Mouse (Mus musculus) brown adipose tissue, adult 24 weeks (tissue): ENCODE measurements around the gene Xpot. TPM values are rescaled to one million over a fixed set of nuclear protein-coding genes. Genes with fewer than 3 reads are reported as not detected.

Experiments used
- H3K27ac ChIP-seq: fragments of 200-500 bp; replicated peaks from 2 replicates; pipeline ENCODE4 v1.5.1; 2012; ENCODE audit warnings: low read depth, mild to moderate bottlenecking, low read length
- H3K4me1 ChIP-seq: fragments of 200-500 bp; 2 replicates; pipeline ENCODE4 v1.6.1; 2012; ENCODE audit warnings: low read length, mixed read lengths; ENCODE audit not compliant: control insufficient read depth, insufficient read depth, insufficient read length
- H3K4me3 ChIP-seq: fragments of 200-500 bp; 2 replicates; pipeline ENCODE4 v1.5.1; 2012; ENCODE audit warnings: low read depth, mild to moderate bottlenecking, low read length, moderate library complexity; ENCODE audit not compliant: insufficient read depth
- polyA plus RNA-seq: library from polyadenylated mRNA; stranded (reverse); fragments of >200 nt; gene quantifications from 2 replicates; pipeline ENCODE4 v1.2.4, GENCODE M21; 2012; ENCODE audit not compliant: missing spikeins, insufficient read depth, insufficient read length

Xpot gene
- polyA plus RNA-seq, 1 experiment = 30.2 TPM

DNA sequence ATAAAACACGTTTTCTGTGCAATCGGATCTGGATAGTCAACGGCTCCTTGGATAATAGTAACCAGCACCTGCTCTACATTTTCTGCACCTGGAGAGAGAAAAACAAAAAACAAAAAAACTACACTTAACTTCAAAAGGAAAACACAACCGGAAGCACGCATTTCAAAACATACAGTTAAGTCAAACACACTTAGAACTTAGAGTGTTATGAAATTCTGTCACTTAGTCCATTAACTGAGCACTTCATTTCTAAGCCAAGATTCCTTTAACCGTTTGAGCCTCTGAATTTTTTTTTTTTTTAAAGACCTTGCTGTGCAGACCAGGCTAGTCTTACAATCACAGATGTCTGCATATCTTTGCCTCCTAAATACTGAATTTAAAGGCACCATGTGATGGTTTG is 24.9 kb downstream of the Xpot start:
- no peak overlapping the region for H3K27ac ChIP-seq
- no peak overlapping the region for H3K4me3 ChIP-seq
- no peaks in the 10 kb centered on the region for H3K4me1 ChIP-seq

DNA sequence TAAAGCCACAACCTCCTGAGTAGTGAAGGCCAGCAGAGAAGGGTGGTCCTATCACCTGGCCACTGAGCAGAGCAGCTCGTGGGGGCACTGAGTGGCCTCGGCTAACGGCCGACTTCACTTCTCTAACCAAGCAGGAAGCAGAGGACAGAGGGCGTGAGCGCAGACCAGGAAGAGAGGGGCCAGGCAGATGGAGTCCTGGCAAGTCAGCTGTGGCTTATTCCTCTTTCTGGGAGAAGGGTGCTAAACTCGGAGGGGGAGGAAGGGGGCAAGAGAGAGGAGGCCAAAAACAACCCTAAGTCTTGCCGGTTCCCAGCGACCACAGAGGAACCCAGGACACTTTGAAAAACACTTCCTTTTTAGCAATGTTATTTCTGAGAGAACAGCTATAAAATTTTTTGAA is 29.6 kb downstream of the Xpot start:
- Histone ChIP-seq H3K4me1 (no peaks in the 10 kb centered on the region), H3K27ac (no peak overlapping the region; the same call in 1 of the 2 replicates), H3K4me3 (no peak overlapping the region)

DNA sequence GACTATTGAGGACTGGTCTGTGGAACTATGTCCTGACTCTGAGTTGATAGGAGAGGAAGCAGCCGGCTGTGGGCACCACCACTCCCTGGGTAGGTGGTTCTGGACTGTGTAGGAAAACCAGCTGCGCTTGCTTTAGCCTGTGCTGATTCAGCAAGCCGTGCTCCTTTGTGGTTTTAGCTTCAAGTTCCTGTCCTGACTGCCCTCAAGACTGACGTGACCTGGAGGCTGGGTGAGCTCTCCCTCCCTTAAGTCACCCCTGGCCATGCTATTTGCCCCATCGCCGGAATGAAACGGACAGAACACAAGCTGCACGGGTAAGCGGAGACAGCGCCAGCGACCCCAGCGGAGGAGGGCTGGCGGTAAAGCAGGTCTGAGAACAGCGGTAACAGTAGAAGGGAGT is 35.0 kb downstream of the Xpot start:
- peak overlapping the region; percentile 37 for H3K27ac ChIP-seq

DNA sequence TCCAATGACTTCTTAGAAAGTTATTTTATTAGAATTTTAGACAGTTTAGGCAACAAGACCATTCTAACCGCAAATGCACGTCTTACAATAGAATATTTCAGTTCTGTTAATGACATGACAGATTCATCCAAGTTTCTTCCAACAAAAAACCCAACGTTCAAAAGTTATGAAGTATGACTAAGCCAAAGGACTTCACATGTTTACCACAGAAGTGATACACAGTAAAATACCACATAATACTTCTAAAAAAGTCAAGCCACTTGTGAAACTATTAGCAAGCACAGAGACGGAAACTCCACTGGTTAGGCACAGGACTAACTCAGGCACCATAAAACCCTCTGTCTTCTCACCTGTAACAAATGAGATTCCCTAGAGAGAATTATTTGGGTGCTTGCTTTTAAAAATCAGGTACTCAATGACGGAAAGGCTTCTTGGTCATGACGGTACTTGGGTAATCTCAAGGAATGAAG is 38.7 kb downstream of the Xpot start:
- Histone ChIP-seq H3K4me3 (peak overlapping the region; percentile 81), H3K27ac (peak overlapping the region; percentile 82), H3K4me1 (peaks cover 7% of the 10 kb centered on the region; the same call in 1 of the 2 replicates)

More for the DNA sequence above, 35.0 kb downstream of the Xpot start:
- H3K4me1 ChIP-seq = no peaks in the 10 kb centered on the region
- peak overlapping the region; percentile 6 for H3K4me3 ChIP-seq

DNA sequence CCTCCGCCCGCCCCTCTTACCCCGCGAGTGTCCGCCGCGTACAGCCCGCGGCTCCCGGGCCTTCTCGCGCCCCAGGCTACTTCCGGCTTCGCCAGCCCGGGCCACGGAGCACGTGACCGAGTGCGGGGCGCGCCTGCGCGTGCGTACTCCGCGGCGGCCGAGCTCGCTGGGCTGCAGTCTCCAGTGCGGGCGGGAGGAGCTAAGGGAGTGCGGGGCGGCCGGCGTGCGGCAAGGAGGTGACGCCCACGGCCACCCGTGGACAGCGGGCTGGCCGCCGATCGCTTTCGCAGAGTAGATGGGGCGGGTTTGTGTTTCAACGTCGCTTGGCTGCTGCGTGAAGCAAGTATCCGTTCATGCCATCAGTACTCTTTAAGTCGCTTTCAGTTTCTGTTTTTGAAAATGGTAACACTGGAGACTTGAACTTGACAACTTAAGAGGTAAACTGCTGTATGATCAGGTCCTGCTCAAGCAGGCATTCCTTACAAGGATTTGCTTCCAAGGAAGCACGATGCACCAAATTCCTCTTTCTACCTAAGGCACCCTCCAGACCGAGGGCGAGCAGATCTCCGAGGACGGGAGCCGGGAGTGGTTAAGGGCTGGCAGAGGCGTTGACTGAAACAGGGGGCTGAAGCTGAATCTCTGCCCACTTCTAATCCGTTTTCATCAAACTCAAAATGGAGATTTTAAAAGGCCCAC is 39.3 kb downstream of the Xpot start, which contains the start of gene Tbk1:
Gene Tbk1, minus strand, starts transcription at position 113 of the 696 bp plus-strand sequence.
- peak within 1 kb of the TSS; percentile 100 for H3K4me3 ChIP-seq
- H3K4me1 ChIP-seq = peaks cover 9% of the 10 kb centered on the region; the same call in 1 of the 2 replicates
- peak within 1 kb of the TSS; percentile 89 for H3K27ac ChIP-seq

DNA sequence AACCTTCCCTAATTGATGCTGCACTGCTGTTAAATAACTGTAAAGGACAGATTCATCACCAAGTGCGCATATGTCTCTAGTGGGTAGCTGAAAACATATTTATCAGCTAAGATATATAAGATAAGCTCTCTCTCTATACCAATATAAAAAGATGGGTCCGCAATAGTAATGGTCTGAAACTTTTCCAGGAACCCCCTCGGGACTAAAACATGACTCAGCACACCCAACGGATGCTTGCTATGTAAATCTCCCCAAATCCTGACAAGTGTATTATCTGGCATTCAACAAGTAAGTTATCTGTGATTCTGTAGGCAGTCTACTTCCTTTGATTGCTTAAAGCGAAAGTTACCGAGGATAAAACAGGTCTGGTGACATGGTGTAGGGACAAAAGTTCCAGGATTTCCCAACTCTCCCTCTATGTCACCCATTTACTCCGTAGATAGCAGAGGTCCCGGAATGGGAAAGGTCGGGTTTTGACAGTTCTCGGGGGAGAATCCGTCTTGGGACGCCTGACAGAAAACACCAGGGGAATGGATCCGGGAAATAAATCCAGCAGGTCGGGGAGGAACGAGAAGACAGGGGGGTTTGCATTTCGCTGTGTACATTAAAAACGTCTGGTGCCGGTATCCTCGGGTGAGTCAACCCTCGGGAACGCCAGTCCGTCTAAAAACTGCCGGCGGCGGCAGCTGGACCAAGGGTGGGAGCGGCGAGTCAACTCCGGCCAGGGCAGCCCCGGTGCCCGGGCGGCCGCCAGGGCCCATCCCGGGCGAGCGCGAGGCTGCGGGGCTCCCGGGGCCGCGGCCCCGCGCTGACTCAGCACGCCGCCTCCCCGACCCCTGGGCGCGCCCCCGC is 40.1 kb downstream of the Xpot start:
- H3K4me1 ChIP-seq = peaks cover 9% of the 10 kb centered on the region; the same call in 1 of the 2 replicates

DNA sequence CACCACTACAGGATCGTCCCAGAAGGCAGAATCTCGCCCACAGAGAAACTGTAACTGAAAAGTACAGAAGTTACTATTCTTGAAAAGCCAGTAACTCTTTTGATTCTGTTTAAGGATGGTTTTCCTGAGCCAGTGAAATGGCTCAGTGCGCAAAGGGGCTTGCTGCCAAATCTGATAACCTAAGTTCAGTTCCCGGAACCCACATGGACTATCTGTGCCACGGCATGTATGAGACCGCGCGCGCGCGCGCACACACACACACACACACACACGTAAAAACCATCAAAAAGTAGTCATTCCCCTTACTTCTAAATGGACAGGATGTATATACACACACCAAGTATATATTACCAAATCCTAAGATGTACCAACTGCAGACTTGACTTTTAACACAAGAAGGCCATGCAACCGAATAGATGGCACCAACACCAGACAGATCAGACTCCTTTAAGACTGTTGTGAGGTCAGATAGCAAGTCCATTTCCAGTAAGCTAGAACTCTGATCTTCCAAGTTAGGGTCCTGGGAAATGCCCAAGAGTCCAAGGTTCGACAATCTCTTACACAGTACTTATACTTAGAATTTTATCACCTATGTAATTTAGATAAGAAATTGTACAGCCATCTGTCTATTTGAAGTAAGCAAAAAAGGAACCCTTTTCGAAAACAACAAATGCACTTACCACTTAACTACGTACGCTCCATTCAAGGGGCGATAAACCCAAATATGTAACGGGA is 40.9 kb downstream of the Xpot start:
- H3K27ac ChIP-seq = no peak overlapping the region
- H3K4me1 ChIP-seq = peaks cover 9% of the 10 kb centered on the region; the same call in 1 of the 2 replicates
- H3K4me3 ChIP-seq = peak overlapping the region; percentile 100

More for the DNA sequence above, 40.1 kb downstream of the Xpot start:
- peak overlapping the region; percentile 100 for H3K4me3 ChIP-seq
- peak overlapping the region; percentile 89 for H3K27ac ChIP-seq

DNA sequence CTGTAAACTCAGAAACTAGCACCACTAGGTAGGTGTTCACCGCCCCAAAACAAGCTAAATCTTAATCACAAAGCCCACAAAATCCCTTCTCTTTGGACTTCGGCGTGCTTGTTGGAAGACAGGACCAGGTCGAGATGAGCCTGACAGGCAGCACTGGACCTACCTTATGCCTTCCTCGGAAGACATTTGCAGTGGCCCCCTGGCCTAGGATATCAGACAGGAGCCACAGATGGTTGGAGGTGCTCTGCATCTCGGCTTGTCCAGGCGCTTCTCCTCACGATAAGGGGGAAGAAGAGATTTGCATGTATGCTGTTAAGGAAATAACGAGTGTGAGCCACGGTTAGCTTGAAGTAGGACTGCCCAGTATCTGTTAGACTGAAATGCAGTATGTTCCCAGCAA is 42.1 kb downstream of the Xpot start:
- peaks cover 9% of the 10 kb centered on the region; the same call in 1 of the 2 replicates for H3K4me1 ChIP-seq
- H3K27ac ChIP-seq = no peak overlapping the region
- H3K4me3 ChIP-seq = no peak overlapping the region

DNA sequence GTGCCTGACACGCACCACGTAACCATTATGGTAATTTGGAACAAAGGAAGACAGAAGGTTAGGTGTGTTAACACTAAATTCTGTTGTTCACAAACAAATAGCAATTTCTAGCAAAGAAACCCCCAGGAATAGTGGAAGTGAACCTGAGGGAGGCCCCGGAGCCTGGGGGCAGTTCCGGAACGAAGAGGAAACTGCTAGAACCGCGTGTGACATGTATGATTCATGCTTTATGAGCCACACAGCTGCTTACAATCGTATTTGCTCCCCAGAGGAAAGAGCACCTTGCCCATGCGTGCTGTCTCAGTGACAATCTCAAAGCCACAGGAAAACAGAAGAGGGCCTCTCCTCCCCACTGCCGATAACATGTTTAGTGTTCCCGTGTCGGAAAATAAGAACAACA is 43.1 kb downstream of the Xpot start:
- Histone ChIP-seq H3K4me3 (no peak overlapping the region), H3K27ac (peak overlapping the region; percentile 69), H3K4me1 (peaks cover 9% of the 10 kb centered on the region; the same call in 1 of the 2 replicates)

DNA sequence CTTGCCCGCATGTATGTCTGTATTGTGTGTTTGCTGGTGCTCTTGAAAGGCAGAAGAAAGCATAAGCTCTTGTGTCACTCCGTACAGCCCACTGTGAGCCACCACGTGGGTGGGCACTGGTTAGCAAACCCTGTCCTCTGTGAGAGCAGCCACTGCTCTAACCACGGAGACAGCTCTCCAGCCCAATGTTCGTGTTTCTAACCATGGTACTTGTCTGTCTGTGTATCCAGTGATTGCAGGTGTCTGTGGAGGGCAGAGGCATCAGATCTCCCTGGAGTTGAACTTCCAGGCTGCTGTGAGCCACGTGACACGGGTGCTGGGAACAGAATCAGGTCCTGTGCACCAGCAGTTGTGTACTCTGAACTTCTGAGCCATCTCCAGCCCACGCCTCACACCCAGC is 43.8 kb downstream of the Xpot start:
- Histone ChIP-seq H3K27ac (peak overlapping the region; percentile 69; the same call in 1 of the 2 replicates), H3K4me3 (no peak overlapping the region)

DNA sequence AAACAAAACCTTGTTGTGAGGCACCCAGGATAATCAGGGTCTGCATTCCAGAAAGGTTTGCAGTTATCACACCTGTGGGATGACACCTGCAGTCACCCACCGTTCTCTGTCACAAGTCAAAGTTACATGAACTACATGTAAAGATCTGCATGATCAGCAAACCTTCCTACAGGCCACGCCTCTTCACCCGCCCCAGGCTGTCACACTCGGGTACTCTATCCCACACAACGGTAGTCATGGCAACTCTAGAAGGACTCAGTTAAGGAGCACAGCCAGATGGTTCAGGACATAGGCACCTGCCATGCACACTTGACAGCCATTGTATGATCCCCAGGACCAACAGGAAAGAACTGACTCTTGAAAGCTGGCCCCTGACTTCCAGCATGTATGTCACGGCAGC is 44.7 kb downstream of the Xpot start:
- peaks cover 9% of the 10 kb centered on the region; the same call in 1 of the 2 replicates for H3K4me1 ChIP-seq
- no peak overlapping the region for H3K27ac ChIP-seq
- no peak overlapping the region for H3K4me3 ChIP-seq

More for the DNA sequence above, 43.8 kb downstream of the Xpot start:
- H3K4me1 ChIP-seq = peaks cover 9% of the 10 kb centered on the region; the same call in 1 of the 2 replicates

DNA sequence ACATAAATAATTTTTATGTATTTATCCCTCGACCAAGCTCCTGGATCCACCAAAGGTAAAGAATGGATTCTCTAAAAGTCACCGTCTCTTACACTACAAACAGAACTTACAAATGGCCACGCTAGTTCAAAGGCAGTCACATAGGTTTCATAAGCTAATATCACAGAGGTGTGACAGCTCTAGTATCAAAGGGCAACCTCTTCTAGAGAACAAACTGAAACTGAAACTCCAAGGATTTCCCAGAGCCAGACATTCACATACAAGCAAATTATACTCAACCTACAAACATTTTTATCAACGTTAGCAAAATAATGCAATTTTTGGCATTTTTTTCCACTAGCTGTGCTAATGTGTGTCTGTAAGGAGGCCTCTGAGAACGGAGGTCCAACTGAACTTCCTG is 45.8 kb downstream of the Xpot start:
- H3K27ac ChIP-seq = no peak overlapping the region
- H3K4me1 ChIP-seq = peaks cover 9% of the 10 kb centered on the region; the same call in 1 of the 2 replicates
- H3K4me3 ChIP-seq = no peak overlapping the region

DNA sequence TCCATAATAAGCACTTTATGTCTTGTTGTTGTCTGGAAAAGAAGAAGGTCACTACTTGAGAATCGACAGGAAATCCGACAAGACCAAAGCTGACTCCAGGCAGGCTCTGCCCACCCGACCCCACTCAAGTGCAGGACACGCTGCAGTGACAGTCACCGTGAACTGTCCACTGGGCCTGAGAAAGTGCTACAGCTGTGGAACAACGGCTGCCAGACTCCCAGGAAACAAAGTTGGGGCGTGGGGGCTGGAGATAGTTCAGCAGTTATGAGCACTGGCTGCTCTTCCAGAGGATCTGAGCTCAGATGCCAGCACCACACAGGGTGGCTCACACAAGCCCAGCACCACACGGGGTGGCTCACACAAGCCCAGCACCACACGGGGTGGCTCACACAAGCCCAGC is 49.8 kb downstream of the Xpot start:
- Histone ChIP-seq H3K27ac (no peak overlapping the region), H3K4me3 (no peak overlapping the region), H3K4me1 (no peaks in the 10 kb centered on the region)

DNA sequence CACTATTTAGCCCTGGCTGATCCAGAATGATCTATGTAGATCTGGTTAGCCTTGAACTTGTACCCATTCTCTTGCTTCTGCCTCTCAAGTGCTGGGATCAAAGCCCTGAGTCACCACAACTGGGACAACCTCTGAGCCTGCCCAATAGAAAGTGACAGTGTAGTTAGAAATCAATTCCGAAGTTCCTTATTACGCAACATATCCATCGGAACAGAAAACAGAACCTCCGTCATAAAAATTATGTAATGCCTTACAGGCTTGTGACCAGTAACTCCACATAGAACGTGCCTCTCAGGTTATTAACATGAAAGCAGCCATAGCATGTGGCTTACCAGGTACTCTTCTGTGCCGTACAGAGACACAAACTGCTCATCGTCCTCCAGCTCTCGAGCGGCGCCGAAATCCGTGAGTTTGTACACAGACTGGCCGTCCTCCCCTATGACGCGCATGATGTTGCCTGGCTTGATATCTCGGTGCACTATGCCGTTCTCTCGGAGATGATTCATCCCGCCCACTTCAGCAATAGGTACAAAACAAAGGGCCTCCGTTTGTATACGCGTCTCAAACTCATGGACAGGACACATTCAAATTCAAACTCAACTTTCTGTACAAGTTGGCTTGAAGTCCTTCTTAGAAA is 54.5 kb downstream of the Xpot start:
- Histone ChIP-seq H3K27ac (no peak overlapping the region), H3K4me3 (no peak overlapping the region)

More for the DNA sequence above, 54.5 kb downstream of the Xpot start:
- H3K4me1 ChIP-seq = no peaks in the 10 kb centered on the region
